Mouse (Mus musculus) megakaryocyte, embryonic 14.5 days (primary cell): ENCODE measurements around the gene Onecut3.

Experiments
- FLI1 ChIP-seq: IDR thresholded peaks from 2 replicates; pipeline ENCODE4 v1.6.1; 2012; ENCODE audit warnings: low read length, inconsistent platforms, mixed read lengths
- GATA1 ChIP-seq: IDR thresholded peaks from 3 replicates; pipeline ENCODE4 v1.6.1; 2012; ENCODE audit warnings: mixed read lengths, low read length, inconsistent platforms, borderline replicate concordance

GRCm38 (mm10) chr10:80519287-80519686 lies 24.7 kb downstream of the Onecut3 start:
- TF ChIP-seq FLI1: no peak
- TF ChIP-seq GATA1: no peak
